Mouse (Mus musculus) kidney, embryonic 14.5 days (tissue): ENCODE measurements around the gene Lrrc25. TPM values are rescaled to one million over a fixed set of nuclear protein-coding genes. Genes with fewer than 3 reads are reported as not detected.
A peak's percentile ranks its signal among the peaks of the same experiment; 100 is the strongest.

Experiments
- ATAC-seq: fragments of 200-750 bp; cut with Nextera tagmentation; 2 replicates; pipeline ENCODE4 v1.8.0; 2017; ENCODE audit warnings: moderate number of reproducible peaks, mild to moderate bottlenecking, moderate TSS enrichment, moderate library complexity; ENCODE audit not compliant: low FRiP score, low TSS enrichment
- H3K27ac ChIP-seq: fragments of 300-500 bp; sonication (generic); 2 replicates; pipeline ENCODE4 v1.5.1; 2014; ENCODE audit warnings: low read depth, mild to moderate bottlenecking, low read length, moderate library complexity, mixed read lengths
- H3K27me3 ChIP-seq: fragments of 300-500 bp; sonication (generic); 2 replicates; pipeline ENCODE4 v1.6.1; 2014; ENCODE audit warnings: mild to moderate bottlenecking, low read length; ENCODE audit not compliant: control insufficient read depth, insufficient read depth
- H3K36me3 ChIP-seq: fragments of 300-500 bp; sonication (generic); 2 replicates; pipeline ENCODE4 v1.6.1; 2014; ENCODE audit warnings: low read length, mixed read lengths; ENCODE audit not compliant: control insufficient read depth, insufficient read depth
- H3K4me1 ChIP-seq: fragments of 300-500 bp; sonication (generic); 2 replicates; pipeline ENCODE4 v1.6.1; 2014; ENCODE audit warnings: low read length, mixed read lengths; ENCODE audit not compliant: control insufficient read depth, insufficient read depth
- H3K4me2 ChIP-seq: fragments of 300-500 bp; sonication (generic); replicated peaks from 2 replicates; pipeline ENCODE4 v1.6.1; 2014; ENCODE audit warnings: low read depth, mild to moderate bottlenecking, low read length
- H3K4me3 ChIP-seq: fragments of 300-500 bp; sonication (generic); 2 replicates; pipeline ENCODE4 v1.5.1; 2014; ENCODE audit warnings: mild to moderate bottlenecking, low read length
- H3K9ac ChIP-seq: fragments of 300-500 bp; sonication (generic); 2 replicates; pipeline ENCODE4 v1.6.1; 2014; ENCODE audit warnings: low read depth, mild to moderate bottlenecking, low read length, moderate library complexity
- H3K9me3 ChIP-seq: fragments of 300-500 bp; sonication (generic); 2 replicates; pipeline ENCODE4 v1.6.1; 2016; ENCODE audit warnings: low read length; ENCODE audit not compliant: control insufficient read depth
- WGBS: fragments of 180-500 bp; shearing (Covaris S2); extraction: QIAGEN DNeasy Blood & Tissue Kit; methylation state at CpG from one replicate; pipeline ENCODE4 v1.1.7; 2014; 5-methylcytosine and 5-hydroxymethylcytosine counted together
- polyA plus RNA-seq: library from polyadenylated mRNA; unstranded; fragments of >200 nt; fragmentation: Nextera tagmentation; extraction: Ambion mirVana; gene quantifications from 2 replicates; pipeline ENCODE4 v1.2.1, GENCODE M21; 2014

The Lrrc25 gene
- 1.1 and 1.4 TPM in 2 replicates for polyA plus RNA-seq

DNA sequence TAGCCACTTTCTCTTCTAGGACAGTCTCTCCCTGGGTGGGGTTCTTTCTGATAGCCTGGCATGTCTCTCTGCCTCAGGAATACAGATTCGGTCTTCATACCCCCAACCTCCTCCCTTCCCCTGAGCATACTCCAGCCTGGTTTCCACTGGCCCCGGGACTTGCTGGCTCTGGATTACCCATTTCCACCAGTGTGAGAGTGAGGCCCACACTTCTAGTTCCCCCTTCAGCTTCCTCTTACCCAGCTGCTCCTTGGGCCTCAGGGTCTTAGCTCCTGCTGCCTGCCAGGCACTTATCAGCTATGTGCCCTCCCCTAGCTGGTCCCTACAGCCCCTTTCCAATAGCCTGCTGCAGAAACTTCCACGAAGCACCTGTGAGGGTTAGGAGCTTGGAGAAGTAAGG lies at the start of gene Lrrc25:
Gene Lrrc25, plus strand, starts transcription at position 262 of the 400 bp plus-strand sequence.
- no peak within 1 kb of the TSS for H3K4me3 ChIP-seq
- peaks cover 5% of the 10 kb centered on the region for H3K4me1 ChIP-seq
- no peak within 1 kb of the TSS for H3K4me2 ChIP-seq
- no peaks in the 10 kb centered on the region for H3K36me3 ChIP-seq
- no peaks in the 10 kb centered on the region for H3K9me3 ChIP-seq
- 86% methylated on average over 3 of the region's 3 CpGs for WGBS
- no peak for ATAC-seq
- H3K9ac ChIP-seq, result no peak within 1 kb of the TSS; the same call in 1 of the 2 replicates
- H3K27ac ChIP-seq, result no peak within 1 kb of the TSS
- no peaks in the 10 kb centered on the region for H3K27me3 ChIP-seq

DNA sequence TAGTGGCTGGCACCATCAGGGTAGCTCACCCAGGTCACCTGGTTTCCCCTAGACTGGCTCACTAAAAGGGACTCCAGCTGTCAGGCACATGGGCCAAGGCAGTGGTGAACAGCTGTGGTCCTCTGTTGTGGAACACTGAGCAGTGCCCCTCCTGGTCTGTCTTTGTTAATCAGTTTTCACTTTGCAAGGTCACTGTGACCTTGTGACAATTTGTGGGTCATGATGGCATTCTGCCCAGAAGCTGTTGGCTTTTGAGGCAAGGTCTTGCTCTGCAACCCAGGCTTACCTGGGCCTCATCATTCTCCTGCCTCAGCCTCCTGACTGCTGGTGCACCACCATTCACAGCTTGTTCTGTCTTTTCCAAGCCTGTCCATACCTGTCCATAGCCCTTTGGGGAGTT lies 45.6 kb upstream of the Lrrc25 start:
- H3K36me3 ChIP-seq, result peaks cover 10% of the 10 kb centered on the region; the same call in 1 of the 2 replicates
- no peak overlapping the region for H3K27ac ChIP-seq
- H3K9me3 ChIP-seq, result no peaks in the 10 kb centered on the region
- ATAC-seq, result no peak
- no peak overlapping the region for H3K9ac ChIP-seq
- H3K4me2 ChIP-seq, result no peak overlapping the region
- peaks cover 4% of the 10 kb centered on the region; the same call in 1 of the 2 replicates for H3K4me1 ChIP-seq
- no peak overlapping the region for H3K4me3 ChIP-seq
- no peaks in the 10 kb centered on the region for H3K27me3 ChIP-seq

DNA sequence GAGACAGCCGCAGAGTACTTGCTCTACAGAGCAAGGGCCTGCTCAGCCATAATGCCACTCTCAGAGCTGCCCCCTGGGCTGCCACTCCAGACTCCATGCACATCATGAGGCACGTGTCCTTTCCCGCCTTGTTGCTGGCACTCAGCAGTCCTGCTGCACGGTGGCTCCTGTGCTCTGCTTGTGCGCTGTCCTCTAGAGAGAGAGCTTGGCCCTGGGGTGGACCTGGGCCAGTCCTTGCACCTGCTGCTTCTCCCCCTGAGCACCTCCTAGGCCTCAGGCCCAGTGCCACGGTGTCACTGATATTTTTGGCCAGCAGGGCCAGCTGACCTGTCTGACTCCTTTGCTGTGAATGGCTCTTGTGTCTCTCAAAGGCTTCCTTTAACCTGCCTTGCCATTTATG lies 45.0 kb upstream of the Lrrc25 start:
- Histone ChIP-seq H3K9me3 (no peaks in the 10 kb centered on the region), H3K27ac (no peak overlapping the region), H3K36me3 (peaks cover 10% of the 10 kb centered on the region; the same call in 1 of the 2 replicates), H3K9ac (no peak overlapping the region), H3K4me3 (no peak overlapping the region), H3K4me2 (no peak overlapping the region), H3K27me3 (no peaks in the 10 kb centered on the region), H3K4me1 (no peaks in the 10 kb centered on the region)
- no peak for ATAC-seq
- WGBS, result 85% methylated on average over 6 of the region's 6 CpGs

DNA sequence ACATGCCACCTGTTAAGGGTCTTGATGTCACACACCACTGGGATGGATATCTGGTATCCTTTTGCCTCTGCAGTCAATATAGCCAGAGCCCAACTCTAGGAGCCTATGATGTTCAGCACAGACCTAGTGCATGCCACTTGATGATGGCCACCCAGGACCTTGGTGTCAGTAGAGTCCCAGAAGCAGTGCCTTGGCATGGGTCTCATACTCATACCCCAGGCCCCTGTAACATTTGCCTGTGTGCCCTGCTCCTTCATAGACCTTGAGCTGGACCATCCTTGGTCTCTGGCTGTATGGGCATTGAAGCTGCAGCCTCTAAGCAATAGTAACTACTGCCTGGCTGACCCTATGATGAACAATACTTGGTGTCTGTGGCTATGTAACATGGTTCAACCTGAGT lies 41.7 kb upstream of the Lrrc25 start:
- Histone ChIP-seq H3K27ac (no peak overlapping the region), H3K9me3 (no peaks in the 10 kb centered on the region), H3K27me3 (no peaks in the 10 kb centered on the region), H3K9ac (no peak overlapping the region), H3K4me1 (no peaks in the 10 kb centered on the region), H3K36me3 (peaks cover 20% of the 10 kb centered on the region), H3K4me3 (no peak overlapping the region), H3K4me2 (no peak overlapping the region)
- ATAC-seq, result no peak

DNA sequence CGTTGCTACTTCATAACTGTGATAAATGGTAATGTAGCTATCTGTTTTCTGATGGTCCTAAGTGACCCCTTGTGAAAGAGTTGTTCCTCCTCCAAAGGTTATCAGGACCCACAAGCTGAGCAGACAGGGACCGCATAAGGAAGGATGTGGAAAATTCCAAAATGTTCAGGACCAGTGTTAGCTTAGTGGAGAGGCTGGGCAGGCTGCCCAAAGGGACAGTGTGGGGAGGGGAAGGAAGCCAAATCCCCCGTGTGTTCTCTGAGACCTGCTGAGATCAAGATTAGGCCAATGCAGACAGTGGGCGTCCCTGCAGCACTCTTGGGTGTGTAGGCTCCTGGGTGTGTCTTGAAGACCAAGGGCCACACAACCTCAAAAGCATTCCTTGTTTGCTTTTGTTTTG lies 41.0 kb upstream of the Lrrc25 start:
- 70% methylated on average over 4 of the region's 4 CpGs for WGBS
- H3K27me3 ChIP-seq, result no peaks in the 10 kb centered on the region
- no peak overlapping the region for H3K9ac ChIP-seq
- no peak for ATAC-seq
- no peaks in the 10 kb centered on the region for H3K4me1 ChIP-seq
- no peak overlapping the region for H3K27ac ChIP-seq
- peaks cover 22% of the 10 kb centered on the region for H3K36me3 ChIP-seq
- H3K4me3 ChIP-seq, result no peak overlapping the region
- H3K4me2 ChIP-seq, result no peak overlapping the region
- no peaks in the 10 kb centered on the region for H3K9me3 ChIP-seq

DNA sequence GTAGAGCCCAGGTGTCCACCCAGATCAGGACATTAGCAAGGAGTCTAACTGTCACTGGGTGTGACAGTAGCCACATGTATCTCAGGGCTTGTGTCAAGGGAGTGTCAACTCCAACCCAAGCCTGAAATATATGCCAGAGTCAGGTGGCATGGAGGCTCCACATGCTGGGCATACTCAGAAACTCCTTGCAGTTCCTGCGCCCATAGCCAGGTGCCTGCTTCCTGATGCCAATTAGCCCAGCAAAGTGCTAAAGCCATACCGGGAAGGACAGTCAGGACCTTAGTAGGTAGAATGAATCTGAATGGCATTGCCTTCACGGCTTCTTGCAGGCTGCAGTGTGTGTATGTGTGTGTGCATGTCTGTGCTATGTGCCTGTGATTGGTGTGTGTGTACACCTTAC lies 38.7 kb upstream of the Lrrc25 start:
- no peaks in the 10 kb centered on the region for H3K4me1 ChIP-seq
- peaks cover 44% of the 10 kb centered on the region for H3K36me3 ChIP-seq
- no peaks in the 10 kb centered on the region for H3K9me3 ChIP-seq
- H3K4me2 ChIP-seq, result no peak overlapping the region
- H3K4me3 ChIP-seq, result no peak overlapping the region
- 95% methylated on average over 3 of the region's 3 CpGs for WGBS
- no peak overlapping the region for H3K9ac ChIP-seq
- no peak overlapping the region for H3K27ac ChIP-seq
- ATAC-seq, result no peak
- no peaks in the 10 kb centered on the region for H3K27me3 ChIP-seq

DNA sequence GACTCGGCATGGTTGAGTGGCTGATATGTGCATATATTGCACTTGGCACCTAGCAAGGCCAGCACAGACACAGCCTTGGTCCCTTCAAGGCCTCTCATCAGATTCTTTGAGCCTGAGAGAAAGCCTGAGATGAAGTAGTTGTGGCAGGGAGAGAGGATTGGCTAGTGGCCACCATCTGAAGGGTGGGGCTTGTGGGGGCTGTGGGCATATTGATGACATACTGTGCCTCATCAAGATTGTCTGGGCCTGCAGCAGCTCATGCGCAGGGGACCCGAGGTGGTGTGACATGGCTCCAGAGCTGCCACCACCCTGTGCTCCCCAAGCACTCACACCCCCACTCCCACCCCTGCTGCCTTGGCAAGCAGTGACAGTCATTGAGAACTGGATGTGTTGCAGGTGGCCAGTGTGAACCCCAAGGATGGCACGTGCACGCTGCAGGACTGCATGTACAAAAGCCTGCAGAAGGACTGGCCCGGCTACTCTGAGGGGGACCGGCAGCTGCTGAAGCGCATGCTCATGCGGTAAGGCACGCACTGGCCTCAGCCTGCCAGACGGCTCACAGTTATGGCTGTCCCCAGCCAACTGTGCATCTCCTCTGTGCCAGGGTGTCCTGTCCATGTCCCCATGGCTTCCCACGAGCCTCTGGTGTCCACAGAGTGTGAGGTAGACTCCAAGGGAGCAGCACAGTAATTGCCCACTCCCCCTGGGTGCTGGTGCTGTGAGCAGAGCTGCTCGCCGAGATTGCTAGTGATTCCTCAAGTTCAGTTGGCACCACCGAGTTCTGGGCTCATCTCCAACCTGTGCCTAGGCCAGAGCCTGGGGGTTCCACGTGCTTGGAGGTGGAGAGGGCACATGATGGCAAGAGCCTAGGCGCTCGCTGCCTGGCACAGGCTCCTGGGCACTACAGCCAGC lies 32.2 kb upstream of the Lrrc25 start:
- no peak for ATAC-seq
- H3K27me3 ChIP-seq, result no peaks in the 10 kb centered on the region
- WGBS, result 88% methylated on average over 18 of the region's 18 CpGs
- no peaks in the 10 kb centered on the region for H3K9me3 ChIP-seq
- no peak overlapping the region for H3K27ac ChIP-seq
- no peaks in the 10 kb centered on the region for H3K4me1 ChIP-seq
- H3K4me3 ChIP-seq, result no peak overlapping the region
- H3K36me3 ChIP-seq, result peaks cover 77% of the 10 kb centered on the region
- H3K9ac ChIP-seq, result no peak overlapping the region
- no peak overlapping the region for H3K4me2 ChIP-seq

DNA sequence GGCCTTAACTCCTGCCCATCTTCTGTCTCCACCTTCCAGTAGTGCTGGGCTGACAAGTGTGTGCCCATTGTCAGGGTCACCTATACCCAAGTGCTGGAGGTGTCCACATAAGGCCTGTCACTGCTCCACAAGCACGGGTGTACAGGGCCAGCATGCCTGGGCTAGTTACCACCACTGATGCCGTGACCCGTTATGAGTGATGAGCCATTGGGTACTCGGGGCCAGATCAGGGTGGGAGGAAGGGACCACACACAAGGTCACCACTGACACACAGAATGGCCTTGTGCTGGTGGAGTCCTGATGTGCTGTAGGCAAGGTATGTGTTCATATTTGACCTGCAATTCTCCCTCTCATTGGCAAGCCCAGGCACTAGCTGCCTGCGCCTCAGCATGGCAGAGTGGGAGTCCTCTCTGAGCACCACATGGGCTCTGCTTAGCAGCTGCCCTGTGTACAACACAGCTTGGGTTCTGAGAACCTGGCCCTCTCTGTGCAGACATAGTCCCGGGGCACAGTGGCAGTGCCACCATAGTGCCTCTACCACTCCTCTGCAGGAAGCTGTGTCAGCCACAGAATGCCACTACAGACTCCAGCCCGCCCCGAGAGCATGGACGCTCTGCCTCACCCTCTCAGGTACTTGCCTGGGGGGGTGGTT lies 31.2 kb upstream of the Lrrc25 start:
- Histone ChIP-seq H3K27me3 (no peaks in the 10 kb centered on the region), H3K27ac (no peak overlapping the region), H3K4me2 (no peak overlapping the region), H3K4me3 (no peak overlapping the region), H3K4me1 (no peaks in the 10 kb centered on the region), H3K9me3 (no peaks in the 10 kb centered on the region), H3K9ac (no peak overlapping the region), H3K36me3 (peaks cover 80% of the 10 kb centered on the region)
- ATAC-seq, result peak; percentile 24; the same call in 1 of the 2 replicates
- WGBS, result 91% methylated on average over 9 of the region's 9 CpGs

DNA sequence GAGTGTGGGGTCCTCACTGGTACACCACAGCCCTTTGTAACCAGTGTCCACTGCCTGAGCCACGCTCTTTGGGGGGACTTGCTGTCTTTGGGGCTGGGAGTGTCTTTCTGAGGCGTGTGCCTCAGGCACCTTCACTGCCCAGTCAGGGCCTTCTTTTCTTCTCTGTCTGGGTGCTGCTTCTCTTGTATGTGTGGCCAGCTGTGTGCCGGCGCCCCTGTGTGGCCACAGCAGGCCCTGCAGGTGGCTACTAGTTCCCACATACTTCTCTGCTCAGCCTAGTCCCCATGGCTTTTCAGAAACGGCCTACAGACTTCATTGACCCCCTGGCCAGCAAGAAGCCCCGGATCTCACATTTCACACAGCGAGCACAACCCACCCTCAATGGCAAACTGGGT lies 30.7 kb upstream of the Lrrc25 start:
- H3K4me3 ChIP-seq, result no peak overlapping the region
- no peaks in the 10 kb centered on the region for H3K9me3 ChIP-seq
- H3K27me3 ChIP-seq, result no peaks in the 10 kb centered on the region
- H3K9ac ChIP-seq, result no peak overlapping the region
- H3K36me3 ChIP-seq, result peaks cover 78% of the 10 kb centered on the region
- H3K4me2 ChIP-seq, result no peak overlapping the region
- no peaks in the 10 kb centered on the region for H3K4me1 ChIP-seq
- WGBS, result 40% methylated on average over 7 of the region's 7 CpGs
- H3K27ac ChIP-seq, result no peak overlapping the region
- peak; percentile 60; the same call in 1 of the 2 replicates for ATAC-seq
